Mouse (Mus musculus) cerebellum, adult 9-10 months (tissue): ENCODE data around the gene Tgoln1.

Source experiments
- DNase-seq: peaks from one replicate; pipeline ENCODE4 v3.0.0; 2022

Gene Tgoln1

DNA sequence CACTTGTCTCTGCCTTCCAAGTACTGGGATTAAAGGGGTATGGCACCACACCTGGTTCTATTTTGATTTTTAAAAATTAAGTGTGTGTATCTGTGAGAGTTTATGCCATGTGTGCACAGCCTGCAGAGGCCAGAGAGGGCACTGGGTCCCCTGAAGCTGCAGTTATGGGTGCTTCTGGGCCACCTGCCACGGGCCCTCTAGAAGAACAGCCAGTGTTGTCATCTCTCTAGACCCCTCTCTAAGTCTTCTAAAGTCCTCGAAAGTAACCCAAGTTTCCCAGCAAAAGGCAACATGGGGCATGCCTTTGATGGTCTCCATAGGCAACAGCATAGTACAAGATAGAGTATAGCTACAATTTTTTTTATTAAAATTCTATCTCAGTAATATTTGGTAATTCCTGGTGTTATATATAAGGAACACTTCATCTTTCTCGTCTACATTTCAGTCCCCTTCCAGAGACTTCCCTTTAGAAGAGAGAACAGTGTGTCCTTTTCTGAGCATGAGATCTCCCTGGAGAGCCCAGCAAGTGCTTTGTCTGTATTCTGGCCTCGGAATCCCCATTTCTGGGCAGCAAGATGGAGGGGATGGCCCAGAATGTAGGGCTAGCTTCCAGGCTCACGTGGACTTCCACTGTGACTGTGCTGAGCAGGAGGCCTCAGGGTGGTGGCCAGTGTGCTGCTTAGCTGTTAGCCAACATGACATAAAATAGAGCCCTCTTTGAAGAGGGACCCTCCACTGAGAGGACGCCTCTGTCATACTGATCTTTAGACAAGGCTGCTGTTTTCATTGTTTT, 23.6 kb downstream of the Tgoln1 start:
- DNase-seq, result no peak

DNA sequence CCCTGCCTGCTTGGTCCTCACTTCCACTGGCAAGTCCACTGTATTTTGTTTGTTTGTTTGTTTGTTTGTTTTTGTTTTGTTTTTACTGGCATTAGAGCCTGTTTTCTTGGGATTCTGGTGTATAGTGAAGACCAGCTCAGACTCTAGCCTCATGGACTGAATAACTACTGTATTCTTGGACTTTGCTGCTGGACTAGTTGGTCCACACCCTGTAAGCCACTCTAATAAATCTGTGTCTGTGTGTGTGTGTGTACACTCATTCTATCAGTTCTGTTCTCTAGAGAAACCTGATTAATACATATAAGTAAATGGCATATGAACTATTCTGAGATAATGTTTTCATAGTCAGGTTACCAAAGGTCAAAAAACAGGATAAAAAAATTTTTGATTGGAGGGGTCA, 26.7 kb downstream of the Tgoln1 start:
- DNase-seq, result no peak

DNA sequence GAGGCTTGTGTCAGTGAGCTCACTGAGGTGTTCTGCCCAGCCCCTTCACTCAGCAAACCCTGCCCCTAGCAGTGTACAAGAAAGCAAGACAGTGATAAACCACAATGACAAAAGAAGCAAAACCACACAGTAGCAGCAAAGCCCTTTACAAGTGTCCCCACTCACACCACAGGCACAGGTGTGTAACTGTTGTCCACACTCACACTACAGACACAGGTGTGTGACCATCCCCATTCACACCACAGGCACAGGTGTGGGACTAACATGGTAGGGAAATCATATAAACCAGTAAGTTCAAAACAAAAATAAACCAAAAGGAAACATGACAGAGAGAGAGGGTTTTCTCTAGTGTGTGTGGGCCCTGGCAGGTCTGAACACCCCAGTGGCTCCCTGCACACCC, 28.5 kb downstream of the Tgoln1 start:
- DNase-seq, result no peak

DNA sequence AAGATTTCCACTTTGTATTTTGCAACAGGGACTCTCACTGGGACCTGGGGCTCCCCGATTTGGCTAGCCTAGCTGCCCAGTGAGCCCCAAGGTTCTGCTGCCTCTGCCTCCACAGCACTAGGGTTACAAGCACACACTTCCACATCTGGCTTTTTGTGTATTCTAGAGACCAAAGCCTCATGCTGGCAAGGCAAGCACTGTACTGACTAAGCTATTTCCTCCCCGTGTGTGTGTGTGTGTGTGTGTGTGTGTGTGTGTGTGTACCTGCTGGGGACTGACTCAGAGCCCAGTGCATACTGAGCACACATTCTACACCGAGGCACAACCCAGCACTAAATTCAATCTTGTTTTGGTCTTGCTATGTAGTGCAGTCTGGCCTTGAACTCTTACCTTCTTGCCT, 30.1 kb downstream of the Tgoln1 start:
- no peak for DNase-seq

DNA sequence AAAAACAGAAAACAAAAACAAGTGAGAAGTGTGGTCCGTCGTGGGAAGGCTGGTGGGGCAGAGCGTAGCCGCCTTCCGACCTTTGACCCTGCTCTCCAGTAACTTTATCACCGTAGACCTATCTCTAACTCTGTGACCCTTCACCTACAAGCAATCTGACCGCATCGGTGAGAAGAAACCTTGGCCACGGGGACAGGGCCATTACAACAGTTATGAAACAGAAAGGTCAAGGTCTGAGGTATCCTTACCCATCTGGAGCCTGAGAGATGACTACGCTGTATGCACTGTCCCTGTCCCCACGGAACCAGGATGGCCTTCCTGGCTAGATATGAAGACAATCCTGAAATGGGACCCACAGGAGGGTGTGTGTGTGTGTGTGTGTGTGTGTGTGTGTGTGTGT, 32.6 kb downstream of the Tgoln1 start:
- DNase-seq, result no peak

DNA sequence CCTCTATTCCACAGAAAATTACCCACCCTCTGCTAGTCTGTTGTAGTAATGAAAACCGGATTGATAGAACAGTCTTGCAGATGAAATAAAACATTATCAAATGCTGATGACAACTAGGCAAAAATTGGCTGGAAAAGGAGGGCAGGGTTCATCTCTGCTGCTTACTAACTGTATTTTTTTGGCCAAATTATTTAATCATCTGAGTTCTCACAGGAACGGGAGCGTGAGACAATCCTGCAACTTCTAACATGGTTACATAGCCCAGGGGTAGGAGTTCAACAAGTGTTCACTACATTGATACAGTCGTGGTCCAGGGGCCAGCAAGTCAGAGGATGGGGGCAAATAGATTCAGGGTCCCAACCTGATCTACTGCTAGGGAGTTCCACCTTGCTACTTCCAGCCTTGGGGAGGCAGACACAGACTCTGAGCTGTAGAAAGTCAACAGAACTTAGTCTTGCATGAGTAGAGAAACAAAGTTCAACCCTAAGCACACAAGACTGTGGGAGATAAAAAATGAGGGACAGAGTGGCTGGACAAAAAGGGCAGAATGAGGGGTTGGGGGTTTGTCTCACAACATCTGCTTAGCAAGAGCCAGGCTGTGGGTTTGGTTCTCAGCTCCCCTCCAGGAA, 33.5 kb downstream of the Tgoln1 start:
- no peak for DNase-seq

DNA sequence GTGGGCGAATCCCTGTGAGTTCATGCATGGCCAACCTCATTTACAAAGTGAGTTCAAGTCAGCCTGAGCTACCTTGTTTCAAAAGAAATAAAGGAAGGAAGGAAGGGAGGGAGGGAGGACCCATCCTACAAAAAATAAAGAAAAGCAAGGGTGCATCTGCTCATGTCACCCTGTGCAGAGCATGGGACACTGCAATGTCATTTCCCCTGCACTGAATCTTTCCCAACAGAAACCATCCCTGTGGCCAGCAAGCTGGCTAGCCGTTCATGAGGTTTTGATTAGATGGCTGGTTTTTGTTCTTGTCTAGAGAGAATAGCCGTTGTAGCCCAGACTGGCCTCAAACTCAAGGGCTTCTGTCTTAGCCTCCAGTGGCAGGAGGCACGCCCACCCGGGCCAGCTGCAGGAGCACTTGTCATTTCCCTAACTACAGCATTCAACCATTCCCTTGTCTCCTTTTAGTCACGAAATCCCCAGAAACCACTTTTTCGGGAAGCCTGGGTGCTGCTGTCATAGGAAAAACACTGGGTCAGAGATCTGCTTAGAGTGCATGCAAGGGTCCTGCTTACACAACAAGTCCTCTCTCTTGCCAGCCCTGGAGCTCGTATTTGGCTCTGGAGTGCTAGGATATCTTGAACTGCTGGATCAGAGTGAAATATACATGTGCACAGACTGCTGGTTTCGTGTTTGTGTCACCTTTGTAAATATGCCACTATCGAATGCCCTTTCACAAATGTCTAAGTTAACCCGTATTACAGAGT, 35.0 kb downstream of the Tgoln1 start:
- no peak for DNase-seq

DNA sequence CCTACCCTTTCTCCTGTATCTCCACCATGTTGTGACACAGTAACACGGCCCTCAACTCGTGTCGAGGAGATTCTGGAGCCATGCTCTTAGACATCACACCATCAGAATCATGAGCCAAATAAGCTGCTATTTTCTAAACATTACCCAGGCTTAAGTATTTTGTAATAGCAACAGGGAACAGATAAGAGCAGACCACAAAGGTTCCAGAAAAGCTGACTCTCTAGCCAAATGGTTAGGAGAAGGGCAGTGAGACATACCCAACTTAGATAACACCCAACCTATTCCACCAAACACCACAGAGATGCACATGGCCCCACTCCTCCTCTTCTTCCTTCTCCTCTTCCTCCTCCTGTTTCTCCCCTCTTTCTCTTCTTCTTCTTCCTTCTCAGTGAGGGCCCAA, 40.8 kb downstream of the Tgoln1 start:
- no peak for DNase-seq

DNA sequence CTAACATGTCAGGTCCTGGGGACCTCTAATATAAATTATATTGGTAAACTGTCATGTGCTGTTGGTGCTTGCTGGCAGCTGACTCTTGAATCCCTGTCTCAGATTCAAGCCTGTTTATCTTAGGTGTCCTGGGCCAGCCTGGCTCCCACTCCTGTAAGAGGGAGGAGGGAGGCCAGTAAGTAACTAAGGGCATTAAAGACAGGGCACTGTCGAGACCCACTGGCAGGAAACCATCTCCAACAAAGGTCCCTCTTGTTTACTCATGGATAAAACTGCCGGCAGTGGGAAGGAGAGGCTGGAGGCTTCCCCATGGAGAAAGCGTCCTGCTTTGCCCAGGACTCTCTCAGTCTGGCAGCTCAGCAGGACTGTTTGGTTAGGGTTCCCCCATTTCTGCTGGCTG, 45.0 kb downstream of the Tgoln1 start:
- no peak for DNase-seq

DNA sequence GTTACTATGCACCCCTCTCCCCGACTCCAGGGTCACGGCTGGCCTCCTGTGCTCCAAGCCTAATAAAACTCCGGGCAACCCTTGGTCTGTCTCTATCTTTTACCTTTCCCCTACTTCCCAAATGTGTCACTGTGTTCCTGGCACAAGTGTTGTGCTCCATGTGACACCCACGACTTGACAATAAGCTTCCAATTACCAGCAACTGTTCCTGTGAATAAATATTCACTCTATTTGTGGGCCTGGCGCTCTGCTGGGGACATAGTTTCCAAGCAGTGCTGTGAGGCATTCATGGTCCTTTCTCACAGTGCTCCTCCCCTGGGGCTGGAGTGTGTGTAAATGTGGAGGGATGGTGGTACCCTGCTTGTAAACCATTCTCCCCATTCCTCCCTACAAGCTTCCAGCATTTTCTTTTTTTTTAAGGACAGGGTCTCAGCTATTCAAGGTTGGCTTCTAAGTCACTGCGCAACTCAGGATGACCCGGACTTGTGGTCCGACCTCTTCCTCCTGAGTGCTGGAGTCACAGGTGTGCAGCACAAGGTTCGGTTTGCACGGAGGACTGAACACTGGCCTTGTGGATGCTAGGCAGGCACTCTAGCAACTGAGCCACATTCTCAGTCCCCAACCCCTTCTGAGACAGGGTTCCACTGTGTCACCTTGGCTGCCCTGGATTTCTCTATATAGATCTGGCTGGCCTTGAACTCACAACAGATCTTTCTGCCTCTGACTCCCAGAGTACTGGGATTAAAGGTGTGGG, 46.0 kb downstream of the Tgoln1 start:
- no peak for DNase-seq

DNA sequence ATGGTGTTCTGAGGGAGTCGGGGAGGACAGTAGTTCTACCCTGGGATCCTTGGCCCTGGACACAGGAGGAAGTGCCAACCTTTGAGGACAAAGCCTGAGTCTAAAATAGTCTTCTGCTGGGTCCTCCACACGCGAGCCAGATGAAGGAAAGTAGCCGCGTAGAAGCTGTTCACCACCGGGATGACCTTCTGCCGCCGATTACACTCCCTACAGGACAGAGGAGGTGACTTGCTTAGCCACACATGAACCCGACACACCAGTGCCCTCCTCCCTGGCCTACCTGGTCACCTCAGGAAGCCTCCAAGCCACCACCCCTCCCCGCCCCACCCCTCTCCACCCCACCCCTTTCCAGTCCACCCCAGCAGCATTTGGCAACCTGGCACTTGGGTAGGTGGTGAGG, 48.1 kb downstream of the Tgoln1 start:
- DNase-seq, result no peak

DNA sequence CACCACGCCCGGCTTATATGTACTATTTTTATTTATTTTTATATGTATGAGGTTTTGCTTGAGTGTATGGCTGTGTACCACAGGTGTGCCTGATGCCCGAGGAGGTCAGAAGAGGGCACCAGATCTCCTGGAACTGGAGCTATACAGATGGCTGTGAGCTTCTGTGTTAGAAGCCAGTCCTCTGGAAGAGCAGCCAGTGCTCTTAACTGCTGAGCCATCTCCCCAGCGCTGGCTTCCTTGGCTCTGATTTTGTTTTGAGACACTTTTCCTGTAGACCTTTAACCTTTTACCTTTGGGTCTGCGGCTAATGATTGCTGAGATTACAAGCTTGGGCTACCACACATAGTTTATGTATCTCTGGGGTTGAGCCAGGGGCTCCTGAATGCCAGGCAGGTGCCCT, 49.3 kb downstream of the Tgoln1 start:
- DNase-seq, result no peak

DNA sequence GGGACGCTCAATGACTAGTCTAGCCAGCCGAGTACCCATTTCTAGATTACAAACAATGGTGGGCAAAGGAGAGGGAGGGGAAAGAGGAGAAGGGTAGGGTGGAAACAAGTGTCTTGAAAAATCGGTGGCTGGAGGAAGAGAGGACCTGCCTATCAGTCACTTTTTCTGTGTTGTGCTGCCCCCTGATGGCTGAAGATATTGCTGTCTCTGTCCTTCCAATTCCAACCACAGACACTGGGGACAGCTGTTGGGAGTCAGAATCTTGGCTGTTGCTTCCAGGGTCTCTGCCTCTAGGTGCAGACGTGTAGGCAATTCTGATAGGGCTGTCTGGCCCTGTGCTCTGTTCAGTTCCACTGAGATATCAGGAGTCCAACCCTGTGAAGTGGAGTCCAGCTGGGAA, 50.8 kb downstream of the Tgoln1 start:
- peak; percentile 89 for DNase-seq

DNA sequence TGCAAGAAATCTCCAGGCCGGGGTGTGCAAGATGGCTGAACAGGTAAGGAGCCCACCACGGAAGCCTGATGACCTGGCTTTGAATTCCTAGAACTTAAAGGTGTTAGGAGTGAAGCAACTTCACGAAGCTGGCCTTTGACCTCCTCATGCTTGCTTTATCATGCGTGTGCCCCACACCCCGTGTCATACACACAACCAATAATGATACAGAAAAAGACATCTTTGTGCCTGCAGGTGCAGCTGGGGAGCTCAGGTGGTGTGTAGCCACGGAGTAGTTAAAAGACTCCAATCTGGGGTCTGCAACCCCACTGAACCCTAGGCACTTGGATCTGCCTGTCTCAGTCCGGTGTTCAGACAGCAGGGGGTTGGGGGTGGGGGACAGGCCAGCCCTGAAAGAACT, 51.3 kb downstream of the Tgoln1 start:
- DNase-seq, result no peak

DNA sequence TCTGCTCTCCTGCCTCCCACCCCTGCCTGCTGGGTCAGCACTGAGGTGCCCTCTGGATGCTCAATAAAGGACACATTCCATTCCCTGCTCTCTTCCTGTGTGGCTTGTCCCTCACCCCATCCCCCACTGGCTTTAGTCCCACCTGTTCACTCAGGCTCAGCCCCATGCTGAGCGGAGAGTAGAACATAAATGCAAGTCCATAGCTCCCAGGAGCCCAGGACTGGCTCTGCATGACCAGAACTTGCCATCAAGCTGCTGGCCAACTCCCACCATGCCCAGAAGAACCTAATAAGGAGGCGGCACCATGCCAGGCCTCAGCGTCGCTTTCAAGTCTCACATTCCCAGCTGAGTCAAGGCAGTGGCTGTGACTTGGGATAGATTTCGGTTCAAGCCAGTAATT, 53.9 kb downstream of the Tgoln1 start:
- DNase-seq, result no peak

DNA sequence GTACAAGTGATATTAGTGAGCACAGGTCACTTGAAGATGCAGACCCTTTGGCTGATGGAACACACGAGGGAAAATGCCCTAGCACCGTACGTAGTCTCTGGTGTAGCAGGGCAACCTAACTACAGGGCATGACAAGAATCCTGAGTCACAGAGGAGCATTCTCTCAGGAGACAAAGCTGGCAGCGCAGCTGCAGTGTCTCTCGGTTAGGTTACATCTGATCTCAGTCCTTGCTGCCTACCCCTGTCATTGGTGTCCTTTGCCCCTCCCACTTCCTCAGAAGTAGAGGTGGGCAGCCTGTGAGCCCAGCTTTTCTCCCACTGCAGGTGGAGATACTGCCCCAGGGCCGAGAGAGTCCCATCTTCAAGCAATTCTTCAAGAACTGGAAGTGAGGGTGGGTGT, 54.3 kb downstream of the Tgoln1 start:
- no peak for DNase-seq

DNA sequence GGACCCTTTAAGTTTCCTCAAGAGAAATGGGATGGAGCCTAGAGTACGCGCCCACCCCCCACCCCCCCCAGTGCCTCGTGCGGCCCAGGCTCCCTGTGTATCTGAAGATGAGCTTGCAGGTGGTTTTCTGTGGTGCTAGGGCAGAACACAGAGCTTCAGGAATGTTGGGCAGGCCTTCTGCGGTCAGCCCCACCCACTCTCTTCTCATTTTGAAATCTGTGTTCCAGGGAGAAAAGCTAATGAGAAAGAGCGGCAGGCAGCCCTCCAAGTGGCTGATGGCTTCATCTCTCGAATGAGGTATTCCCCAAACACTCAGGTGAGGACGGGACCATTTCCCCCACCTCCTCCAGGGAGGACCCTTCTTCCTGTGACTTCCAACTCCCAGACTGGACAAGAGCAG, 56.0 kb downstream of the Tgoln1 start:
- DNase-seq, result no peak
